Mouse (Mus musculus) limb, embryonic 14.5 days (tissue): ENCODE data around the gene Crabp2. TPM values are rescaled to one million over a fixed set of nuclear protein-coding genes. Genes with fewer than 3 reads are reported as not detected.
A peak's percentile ranks its signal among the peaks of the same experiment; 100 is the strongest.

Experiments
- ATAC-seq: fragments of 200-750 bp; cut with Nextera tagmentation; 2 replicates; pipeline ENCODE4 v1.8.0; 2017; ENCODE audit warnings: low read depth, moderate number of reproducible peaks, moderate TSS enrichment; ENCODE audit not compliant: low FRiP score
- DNase-seq: peaks from one replicate; pipeline ENCODE4 v3.0.0-alpha.2; 2015; ENCODE audit warnings: low spot score
- H3K27ac ChIP-seq: fragments of 300-500 bp; sonication (generic); replicated peaks from 2 replicates; pipeline ENCODE4 v1.5.1; 2014; ENCODE audit warnings: low read depth, mild to moderate bottlenecking, low read length, moderate library complexity, mixed read lengths
- H3K27me3 ChIP-seq: fragments of 300-500 bp; sonication (generic); 2 replicates; pipeline ENCODE4 v1.6.1; 2014; ENCODE audit warnings: low read length, mixed read lengths; ENCODE audit not compliant: control insufficient read depth, insufficient read depth
- H3K36me3 ChIP-seq: fragments of 300-500 bp; sonication (generic); 2 replicates; pipeline ENCODE4 v1.6.1; 2014; ENCODE audit warnings: mild to moderate bottlenecking, low read length, moderate library complexity, mixed read lengths; ENCODE audit not compliant: control insufficient read depth, insufficient read depth
- H3K4me1 ChIP-seq: fragments of 300-500 bp; sonication (generic); 2 replicates; pipeline ENCODE4 v1.6.1; 2014; ENCODE audit warnings: antibody characterized with exemption, low read length, mixed read lengths; ENCODE audit not compliant: control insufficient read depth, insufficient read depth
- H3K4me2 ChIP-seq: fragments of 300-500 bp; sonication (generic); replicated peaks from 2 replicates; pipeline ENCODE4 v1.6.1; 2014; ENCODE audit warnings: low read depth, mild to moderate bottlenecking, low read length, moderate library complexity; ENCODE audit not compliant: severe bottlenecking
- H3K4me3 ChIP-seq: fragments of 300-500 bp; sonication (generic); replicated peaks from 2 replicates; pipeline ENCODE4 v1.5.1; 2014; ENCODE audit warnings: low read length
- H3K9ac ChIP-seq: fragments of 300-500 bp; sonication (generic); 2 replicates; pipeline ENCODE4 v1.6.1; 2014; ENCODE audit warnings: mild to moderate bottlenecking, low read depth, low read length, moderate library complexity; ENCODE audit not compliant: severe bottlenecking
- H3K9me3 ChIP-seq: fragments of 300-500 bp; sonication (generic); 2 replicates; pipeline ENCODE4 v1.6.1; 2016; ENCODE audit warnings: low read length; ENCODE audit not compliant: control insufficient read depth
- POLR2A ChIP-seq: fragments of 200-500 bp; IDR thresholded peaks from 2 replicates; pipeline ENCODE4 v1.8.0; 2012; ENCODE audit warnings: inconsistent platforms, mild to moderate bottlenecking, moderate library complexity, borderline replicate concordance; ENCODE audit not compliant: insufficient read depth, insufficient read length; ENCODE audit errors: extremely low read depth
- WGBS: fragments of 180-500 bp; shearing (Covaris S2); extraction: QIAGEN DNeasy Blood & Tissue Kit; methylation state at CpG from one replicate; pipeline ENCODE4 v1.1.7; 2014; 5-methylcytosine and 5-hydroxymethylcytosine counted together
- polyA plus RNA-seq, 2 experiments: library from polyadenylated mRNA; depleted of rRNA in 1 of 2; stranded (reverse) in 1 of 2; unstranded in 1 of 2; fragments of >200 nt; fragmentation: Nextera tagmentation in 1 of 2; extraction: Ambion mirVana in 1 of 2; gene quantifications; 2 replicates each; pipeline versions ENCODE4 v1.2.1 to v1.2.3; 2012 to 2014

Crabp2 gene
- polyA plus RNA-seq, 2 experiments: 192 to 267 TPM

- ATAC-seq (no peak), DNase-seq (no peak)
- H3K9me3 ChIP-seq: no peaks in the 10 kb centered on the region
- H3K4me2 ChIP-seq: no peak overlapping the region
- 84% methylated on average over 6 of the region's 6 CpGs for WGBS
- H3K27ac ChIP-seq: no peak overlapping the region
- H3K4me3 ChIP-seq: no peak overlapping the region
- no peaks in the 10 kb centered on the region for H3K36me3 ChIP-seq
- H3K9ac ChIP-seq: no peak overlapping the region
- H3K4me1 ChIP-seq: peaks cover 31% of the 10 kb centered on the region
- H3K27me3 ChIP-seq: no peaks in the 10 kb centered on the region
- no peak for TF ChIP-seq POLR2A
These were observed 32.8 kb downstream of the Crabp2 start for GRCm38 (mm10) chr3:87981214-87981760.

GRCm38 (mm10) chr3:87981894-87982835 is 33.7 kb downstream of the Crabp2 start:
- H3K4me1 ChIP-seq: peaks cover 36% of the 10 kb centered on the region

GRCm38 (mm10) chr3:87982836-87983601 is 34.6 kb downstream of the Crabp2 start:
- H3K4me2 ChIP-seq: peak overlapping the region; percentile 39
- H3K27me3 ChIP-seq: no peaks in the 10 kb centered on the region
- ATAC-seq: peak; percentile 45
- peak overlapping the region; percentile 40; the same call in 1 of the 2 replicates for H3K9ac ChIP-seq
- H3K4me1 ChIP-seq: peaks cover 45% of the 10 kb centered on the region
- H3K36me3 ChIP-seq: no peaks in the 10 kb centered on the region
- peak overlapping the region; percentile 63 for H3K27ac ChIP-seq
- no peak for TF ChIP-seq POLR2A
- WGBS: 11% methylated on average over 13 of the region's 13 CpGs
- H3K4me3 ChIP-seq: 0 out of 2 replicates have a peak overlapping the region, but pooled peaks have one; percentile 0
- peak; percentile 64 for DNase-seq
- H3K9me3 ChIP-seq: no peaks in the 10 kb centered on the region

More at GRCm38 (mm10) chr3:87981894-87982835, 33.7 kb downstream of the Crabp2 start:
- DNase-seq (peak; percentile 55), ATAC-seq (no peak)
- no peaks in the 10 kb centered on the region for H3K27me3 ChIP-seq
- H3K9me3 ChIP-seq: no peaks in the 10 kb centered on the region
- 39% methylated on average over 12 of the region's 12 CpGs for WGBS
- TF ChIP-seq POLR2A: no peak
- peak overlapping the region; percentile 63; the same call in 1 of the 2 replicates for H3K27ac ChIP-seq
- H3K36me3 ChIP-seq: no peaks in the 10 kb centered on the region
- H3K9ac ChIP-seq: peak overlapping the region; percentile 40; the same call in 1 of the 2 replicates
- no peak overlapping the region for H3K4me3 ChIP-seq
- peak overlapping the region; percentile 11; the same call in 1 of the 2 replicates for H3K4me2 ChIP-seq

GRCm38 (mm10) chr3:87983627-87984026 is 35.2 kb downstream of the Crabp2 start:
- 57% methylated on average over 6 of the region's 6 CpGs for WGBS
- no peak overlapping the region for H3K4me3 ChIP-seq

GRCm38 (mm10) chr3:87984094-87984493 is 35.6 kb downstream of the Crabp2 start:
- H3K27ac ChIP-seq: no peak overlapping the region
- no peaks in the 10 kb centered on the region for H3K36me3 ChIP-seq
- no peak overlapping the region for H3K4me2 ChIP-seq
- no peak for ATAC-seq
- TF ChIP-seq POLR2A: no peak
- H3K4me3 ChIP-seq: no peak overlapping the region
- DNase-seq: no peak
- H3K9me3 ChIP-seq: no peaks in the 10 kb centered on the region
- peaks cover 9% of the 10 kb centered on the region; the same call in 1 of the 2 replicates for H3K27me3 ChIP-seq
- H3K4me1 ChIP-seq: peaks cover 49% of the 10 kb centered on the region
- WGBS: 40% methylated on average over 3 of the region's 3 CpGs
- H3K9ac ChIP-seq: no peak overlapping the region

More at GRCm38 (mm10) chr3:87983627-87984026, 35.2 kb downstream of the Crabp2 start:
- DNase-seq: no peak
- Histone ChIP-seq H3K9me3 (no peaks in the 10 kb centered on the region), H3K36me3 (no peaks in the 10 kb centered on the region), H3K4me1 (peaks cover 49% of the 10 kb centered on the region), H3K27ac (peak overlapping the region; percentile 63), H3K27me3 (peaks cover 5% of the 10 kb centered on the region; the same call in 1 of the 2 replicates), H3K9ac (0 out of 2 replicates have a peak overlapping the region, but pooled peaks have one; percentile 40), H3K4me2 (peak overlapping the region; percentile 39)
- no peak for TF ChIP-seq POLR2A
- ATAC-seq: no peak
